Mouse (Mus musculus) bone marrow macrophage, adult 2 months (primary cell): ENCODE results near the gene Prkca.

Source experiments
- CTCF ChIP-seq: IDR thresholded peaks from 2 replicates; pipeline ENCODE4 v1.5.1; 2012; ENCODE audit warnings: low read depth, mild to moderate bottlenecking, low read length, moderate library complexity
- POLR2A ChIP-seq: IDR thresholded peaks from 2 replicates; pipeline ENCODE4 v1.6.1; 2012; ENCODE audit warnings: mild to moderate bottlenecking, low read depth, low read length, borderline replicate concordance

DNA sequence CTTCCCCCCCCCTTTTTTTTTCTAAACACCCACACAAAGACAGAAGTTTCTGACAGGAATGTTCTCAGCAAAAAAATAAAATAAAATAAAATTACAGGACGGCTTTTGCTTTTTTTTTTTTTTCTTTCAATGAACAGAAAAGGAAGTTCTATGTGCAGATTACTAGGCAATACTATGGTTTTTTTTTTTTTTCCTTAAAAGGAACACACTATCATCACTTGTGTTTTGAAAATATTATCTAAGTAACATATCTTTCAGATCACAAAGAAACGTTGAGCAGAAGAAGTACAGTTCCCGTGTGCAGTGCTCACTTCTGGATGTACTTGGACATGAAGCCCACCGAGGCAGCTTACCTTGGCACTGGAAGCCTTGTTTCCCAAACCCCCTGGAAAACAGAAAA is 3.4 kb downstream of the Prkca start:
- TF ChIP-seq CTCF, result no peak
- no peak for TF ChIP-seq POLR2A
